Mouse (Mus musculus) naive thymus-derived CD4-positive, alpha-beta T cell, adult 2 months (primary cell): ENCODE results near the gene Apob.

Experiments
- DNase-seq: peaks from one replicate; pipeline ENCODE4 v3.0.0-alpha.2; 2011; ENCODE audit warnings: low read depth

The Apob gene

GRCm38 (mm10) chr12:8038081-8038730 is 60.8 kb downstream of the Apob start:
- no peak for DNase-seq

GRCm38 (mm10) chr12:8042626-8043394 is 65.4 kb downstream of the Apob start:
- no peak for DNase-seq

DNA sequence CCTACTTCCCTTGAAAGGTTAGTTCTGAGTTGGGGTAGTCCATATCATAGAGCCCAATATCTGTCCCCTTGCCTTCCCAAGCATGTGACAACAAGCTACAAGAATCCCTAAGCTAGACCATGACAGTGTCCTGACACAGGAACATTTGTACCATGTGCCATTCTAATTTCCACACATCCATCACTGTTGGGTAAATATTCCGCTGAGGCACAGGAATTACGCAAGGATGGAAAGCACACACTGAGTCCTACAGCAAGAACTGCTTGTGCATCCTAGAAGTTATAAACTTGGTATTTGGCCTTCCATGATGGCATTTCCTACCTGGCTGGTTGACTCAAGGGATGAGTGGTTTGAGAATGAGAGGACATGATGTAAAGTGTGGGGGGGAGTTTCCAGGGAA is 69.6 kb downstream of the Apob start:
- no peak for DNase-seq

DNA sequence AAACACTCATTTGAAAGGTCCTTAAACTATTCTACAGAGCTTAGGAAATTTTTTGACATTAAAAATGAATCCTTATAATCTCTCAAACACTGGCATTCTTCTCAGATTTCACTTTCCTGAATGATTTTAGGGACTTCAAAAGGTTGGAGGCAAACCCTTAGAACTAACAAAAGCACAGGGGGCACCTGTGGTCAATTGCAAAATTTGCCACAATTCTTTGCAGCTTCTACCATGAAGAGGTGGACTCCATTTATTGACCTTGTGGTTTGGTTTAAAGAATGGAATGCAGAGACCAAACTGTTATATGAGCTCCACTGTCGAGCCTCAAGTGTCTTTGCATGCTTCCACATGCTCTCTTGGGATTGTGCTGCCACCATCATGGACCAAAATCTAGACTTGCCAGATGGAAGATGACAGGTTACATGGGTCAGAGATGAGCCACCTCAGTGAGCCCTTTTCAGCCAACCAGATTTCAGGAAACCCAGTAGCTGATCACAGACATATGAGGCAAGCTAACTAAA is 70.4 kb downstream of the Apob start:
- DNase-seq, result no peak

- DNase-seq, result no peak
Observed at GRCm38 (mm10) chr12:8056001-8056640, 78.7 kb downstream of the Apob start.

- DNase-seq, result peak; percentile 56
Observed at GRCm38 (mm10) chr12:8059576-8059975, 82.1 kb downstream of the Apob start.

- no peak for DNase-seq
Observed at GRCm38 (mm10) chr12:8063363-8064065, 86.1 kb downstream of the Apob start.
